Mouse (Mus musculus) lung, embryonic 15.5 days (tissue): ENCODE measurements around the gene Vipas39. TPM values are rescaled to one million over a fixed set of nuclear protein-coding genes. Genes with fewer than 3 reads are reported as not detected.
"Not testable (repeated sequence)": the region's sequence is repeated elsewhere in the genome, so short reads cannot be mapped to it uniquely, and the experiment has no call there.

ENCODE experiments used
- ATAC-seq: fragments of 200-750 bp; cut with Nextera tagmentation; 2 replicates; pipeline ENCODE4 v1.8.0; 2017; ENCODE audit warnings: moderate number of reproducible peaks, borderline replicate concordance; ENCODE audit not compliant: low FRiP score, low TSS enrichment; ENCODE audit errors: extremely low read depth
- H3K27ac ChIP-seq: fragments of 300-500 bp; sonication (generic); 2 replicates; pipeline ENCODE4 v1.5.1; 2015; ENCODE audit warnings: moderate library complexity, mild to moderate bottlenecking, inconsistent platforms
- H3K27me3 ChIP-seq: fragments of 300-500 bp; sonication (generic); 2 replicates; pipeline ENCODE4 v1.6.1; 2015; ENCODE audit warnings: inconsistent platforms
- H3K36me3 ChIP-seq: fragments of 300-500 bp; sonication (generic); 2 replicates; pipeline ENCODE4 v1.6.1; 2015; ENCODE audit warnings: inconsistent platforms
- H3K4me1 ChIP-seq: fragments of 300-500 bp; sonication (generic); 2 replicates; pipeline ENCODE4 v1.6.1; 2015; ENCODE audit warnings: inconsistent platforms
- H3K4me2 ChIP-seq: fragments of 300-500 bp; sonication (generic); 2 replicates; pipeline ENCODE4 v1.6.1; 2015; ENCODE audit warnings: inconsistent platforms, mild to moderate bottlenecking, moderate library complexity
- H3K4me3 ChIP-seq: fragments of 300-500 bp; sonication (generic); 2 replicates; pipeline ENCODE4 v1.5.1; 2015; ENCODE audit warnings: mild to moderate bottlenecking, inconsistent platforms
- H3K9ac ChIP-seq: fragments of 300-500 bp; sonication (generic); 2 replicates; pipeline ENCODE4 v1.6.1; 2015; ENCODE audit warnings: inconsistent platforms
- H3K9me3 ChIP-seq: fragments of 300-500 bp; sonication (generic); 2 replicates; pipeline ENCODE4 v1.6.1; 2016; ENCODE audit warnings: inconsistent platforms
- WGBS: fragments of 180-500 bp; shearing (Covaris S2); methylation state at CpG from one replicate; pipeline ENCODE4 v1.1.7; 2015; 5-methylcytosine and 5-hydroxymethylcytosine counted together
- polyA plus RNA-seq: library from polyadenylated mRNA; unstranded; fragments of >200 nt; fragmentation: Nextera tagmentation; extraction: Ambion mirVana; gene quantifications from 2 replicates; pipeline ENCODE4 v1.2.1, GENCODE M21; 2015

Vipas39 gene
- polyA plus RNA-seq: 40.7 and 41.1 TPM in 2 replicates

DNA sequence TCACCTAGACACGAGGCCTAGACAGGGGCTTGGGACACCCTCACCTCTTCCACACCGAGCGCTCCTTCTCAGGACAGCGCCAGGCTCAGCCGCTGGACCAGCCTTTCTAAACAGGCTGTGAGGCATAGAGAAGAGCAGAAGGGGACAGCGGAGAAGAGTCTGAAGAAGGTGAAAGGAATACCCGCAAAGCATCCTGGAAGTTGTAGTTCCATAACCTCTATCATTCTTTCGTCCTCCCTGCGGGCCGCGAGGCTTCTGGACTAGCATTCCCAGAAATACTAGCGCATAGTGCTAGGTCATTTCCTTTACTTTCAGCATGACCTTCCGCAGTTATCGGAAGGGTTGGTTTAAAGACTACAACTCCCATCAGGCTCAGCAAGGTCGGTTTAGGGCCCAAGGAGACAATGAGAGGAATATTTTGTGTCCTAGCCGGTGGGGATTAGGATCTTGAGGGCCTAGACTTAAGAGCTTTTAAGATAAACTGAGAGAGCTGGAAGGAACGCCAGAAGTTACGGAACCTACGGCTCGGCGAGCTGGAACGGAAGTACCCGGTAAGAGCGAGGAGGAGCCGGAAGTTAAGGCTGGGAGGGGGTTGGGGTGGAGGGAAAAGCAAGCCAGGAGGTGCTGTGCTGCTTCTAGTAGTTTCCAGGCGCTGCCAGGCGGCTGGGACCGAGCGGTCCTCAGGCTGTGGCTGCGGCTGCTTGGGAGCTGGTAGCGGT lies at the start of gene Vipas39, which contains the start of gene Ahsa1:
Gene Vipas39 (minus strand): TSS at position 149 of the 719 bp plus-strand sequence.
Gene Ahsa1 (plus strand): TSS at position 372 of the 719 bp plus-strand sequence.
- peak; percentile 97 for ATAC-seq
- peak within 1 kb of the TSS; percentile 89 for H3K4me3 ChIP-seq
- 0% methylated on average over 31 of the region's 31 CpGs for WGBS
- H3K9me3 ChIP-seq: no peaks in the 10 kb centered on the region
- H3K4me2 ChIP-seq: peak within 1 kb of the TSS; percentile 75
- no peaks in the 10 kb centered on the region for H3K27me3 ChIP-seq
- H3K27ac ChIP-seq: peak within 1 kb of the TSS; percentile 91
- peaks cover 45% of the 10 kb centered on the region for H3K36me3 ChIP-seq
- peak within 1 kb of the TSS; percentile 94 for H3K9ac ChIP-seq
- H3K4me1 ChIP-seq: peaks cover 17% of the 10 kb centered on the region

DNA sequence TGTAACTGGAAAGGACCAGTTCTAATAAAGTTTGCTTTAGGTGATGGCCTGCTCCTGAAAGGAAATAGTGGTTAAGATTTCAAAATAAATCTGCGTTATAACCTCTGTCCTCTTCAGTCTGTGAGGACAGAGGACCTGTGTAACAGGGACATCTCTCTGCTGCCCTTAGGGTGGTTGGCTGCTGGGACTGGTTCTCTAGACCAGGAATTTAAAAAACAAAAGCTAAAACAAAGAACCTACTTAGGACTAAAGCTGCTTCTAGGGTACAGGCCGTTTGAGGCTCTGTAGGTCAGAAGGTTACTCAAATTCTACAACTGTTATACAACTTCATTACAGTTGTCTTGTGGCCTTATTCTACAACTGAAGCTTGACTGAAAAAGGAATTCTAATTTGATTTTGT lies 47.0 kb upstream of the Vipas39 start:
- Histone ChIP-seq H3K4me1 (no peaks in the 10 kb centered on the region), H3K4me3 (no peak overlapping the region), H3K9ac (no peak overlapping the region), H3K27ac (no peak overlapping the region), H3K27me3 (no peaks in the 10 kb centered on the region), H3K4me2 (no peak overlapping the region), H3K9me3 (no peaks in the 10 kb centered on the region), H3K36me3 (peaks cover 40% of the 10 kb centered on the region)
- no peak for ATAC-seq
- WGBS: 71% methylated on average over 2 of the region's 2 CpGs

DNA sequence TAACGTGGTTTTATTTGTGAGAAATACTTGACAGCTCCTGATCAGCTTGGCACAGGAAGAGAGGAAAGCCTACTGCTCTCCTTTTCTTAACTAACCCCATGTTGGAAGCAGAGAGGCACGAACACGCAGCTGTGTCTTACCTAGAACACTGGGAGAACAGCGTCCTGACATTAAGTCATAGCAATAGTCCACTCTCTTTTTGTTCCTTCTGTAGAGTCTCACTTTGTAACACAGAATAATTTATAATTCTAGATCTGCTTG lies 40.5 kb upstream of the Vipas39 start:
- not testable (repeated sequence) for H3K4me1 ChIP-seq, H3K4me3 ChIP-seq, ATAC-seq, H3K4me2 ChIP-seq, H3K27ac ChIP-seq, H3K9me3 ChIP-seq, H3K9ac ChIP-seq, H3K27me3 ChIP-seq
- WGBS: 69% methylated on average over 4 of the region's 4 CpGs
- peaks cover 29% of the 10 kb centered on the region; the same call in 1 of the 2 replicates for H3K36me3 ChIP-seq

DNA sequence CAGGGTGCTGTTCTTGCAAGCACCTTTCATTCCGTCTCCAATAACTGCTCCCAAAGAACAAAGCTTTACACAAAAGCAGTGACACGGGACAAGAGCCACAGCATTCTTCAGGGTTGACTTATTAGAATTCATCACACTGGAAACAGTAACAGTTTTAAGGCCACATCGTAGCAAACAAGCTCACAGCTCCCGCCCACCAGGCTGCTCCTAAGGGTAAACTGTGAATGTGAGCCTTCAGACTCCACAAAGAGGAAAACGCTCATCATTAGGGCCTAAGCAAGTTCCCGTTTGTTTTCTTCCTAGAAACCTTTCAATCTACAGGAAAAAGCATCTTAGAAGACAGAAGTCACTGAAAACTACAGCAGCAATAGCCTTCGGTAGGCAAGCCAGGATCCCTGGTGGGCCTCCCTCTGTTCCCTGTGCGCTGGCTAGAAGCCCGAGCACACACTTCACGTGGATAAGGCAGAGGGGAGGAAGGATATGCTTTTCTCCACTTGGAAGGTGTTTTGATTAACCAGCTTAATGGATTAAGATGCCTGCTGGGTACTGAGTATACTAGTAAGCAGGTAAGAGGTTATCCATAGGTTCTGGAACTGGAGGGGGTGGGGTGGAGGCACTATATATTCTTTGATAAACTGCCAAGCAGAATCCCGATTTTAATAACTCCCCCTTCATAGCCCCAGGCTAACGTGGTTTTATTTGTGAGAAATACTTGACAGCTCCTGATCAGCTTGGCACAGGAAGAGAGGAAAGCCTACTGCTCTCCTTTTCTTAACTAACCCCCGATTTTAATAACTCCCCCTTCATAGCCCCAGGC lies 39.9 kb upstream of the Vipas39 start:
- no peaks in the 10 kb centered on the region for H3K27me3 ChIP-seq
- no peaks in the 10 kb centered on the region for H3K9me3 ChIP-seq
- ATAC-seq: no peak
- WGBS: 34% methylated on average over 13 of the region's 13 CpGs
- no peak overlapping the region for H3K4me3 ChIP-seq
- H3K27ac ChIP-seq: no peak overlapping the region
- H3K9ac ChIP-seq: no peak overlapping the region
- H3K36me3 ChIP-seq: peaks cover 29% of the 10 kb centered on the region; the same call in 1 of the 2 replicates
- no peak overlapping the region for H3K4me2 ChIP-seq
- H3K4me1 ChIP-seq: no peaks in the 10 kb centered on the region

DNA sequence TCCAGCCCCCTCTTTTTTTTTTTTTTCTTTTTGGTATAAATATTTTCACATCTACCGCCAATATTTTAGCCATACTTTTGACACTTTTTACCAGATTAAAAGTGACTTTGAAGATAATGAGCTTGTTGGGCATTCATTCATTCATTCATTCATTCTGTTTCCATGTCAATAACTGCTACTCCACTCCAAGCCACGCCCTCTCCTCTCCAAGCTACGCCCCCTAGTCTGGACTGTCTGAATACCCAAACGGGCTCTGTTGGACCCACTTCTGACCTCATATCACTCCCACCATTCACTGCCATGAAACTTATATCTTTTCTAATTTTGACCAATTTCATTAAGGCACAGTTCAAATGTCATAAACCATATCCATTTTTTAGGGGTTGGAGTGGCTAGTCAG lies 35.1 kb upstream of the Vipas39 start:
- no peak overlapping the region for H3K4me3 ChIP-seq
- H3K36me3 ChIP-seq: no peaks in the 10 kb centered on the region
- WGBS: 42% methylated on average over 4 of the region's 4 CpGs
- peaks cover 8% of the 10 kb centered on the region for H3K27me3 ChIP-seq
- no peak overlapping the region for H3K9ac ChIP-seq
- H3K9me3 ChIP-seq: no peaks in the 10 kb centered on the region
- H3K27ac ChIP-seq: no peak overlapping the region
- ATAC-seq: no peak
- peaks cover 12% of the 10 kb centered on the region for H3K4me1 ChIP-seq
- 0 out of 2 replicates have a peak overlapping the region, but pooled peaks have one; percentile 100 for H3K4me2 ChIP-seq

DNA sequence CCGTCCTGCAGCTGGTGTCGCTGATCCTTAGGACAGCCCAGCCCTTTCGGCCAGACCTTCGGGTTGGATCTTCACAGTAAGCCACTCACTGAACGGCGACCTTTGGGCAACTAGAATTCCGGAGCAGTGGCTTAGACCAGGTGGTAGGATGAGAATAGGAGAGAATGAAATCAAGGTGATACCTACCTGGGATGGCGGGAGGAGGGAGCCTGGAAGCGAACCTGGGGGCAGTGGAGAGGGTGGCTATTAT lies 34.3 kb upstream of the Vipas39 start:
- no peaks in the 10 kb centered on the region for H3K36me3 ChIP-seq
- H3K4me1 ChIP-seq: peaks cover 12% of the 10 kb centered on the region
- H3K4me3 ChIP-seq: peak overlapping the region; percentile 58
- peak overlapping the region; percentile 100 for H3K4me2 ChIP-seq
- no peak for ATAC-seq
- no peak overlapping the region for H3K27ac ChIP-seq
- peaks cover 8% of the 10 kb centered on the region for H3K27me3 ChIP-seq
- WGBS: 2% methylated on average over 9 of the region's 9 CpGs
- H3K9ac ChIP-seq: peak overlapping the region; percentile 71; the same call in 1 of the 2 replicates
- H3K9me3 ChIP-seq: no peaks in the 10 kb centered on the region

DNA sequence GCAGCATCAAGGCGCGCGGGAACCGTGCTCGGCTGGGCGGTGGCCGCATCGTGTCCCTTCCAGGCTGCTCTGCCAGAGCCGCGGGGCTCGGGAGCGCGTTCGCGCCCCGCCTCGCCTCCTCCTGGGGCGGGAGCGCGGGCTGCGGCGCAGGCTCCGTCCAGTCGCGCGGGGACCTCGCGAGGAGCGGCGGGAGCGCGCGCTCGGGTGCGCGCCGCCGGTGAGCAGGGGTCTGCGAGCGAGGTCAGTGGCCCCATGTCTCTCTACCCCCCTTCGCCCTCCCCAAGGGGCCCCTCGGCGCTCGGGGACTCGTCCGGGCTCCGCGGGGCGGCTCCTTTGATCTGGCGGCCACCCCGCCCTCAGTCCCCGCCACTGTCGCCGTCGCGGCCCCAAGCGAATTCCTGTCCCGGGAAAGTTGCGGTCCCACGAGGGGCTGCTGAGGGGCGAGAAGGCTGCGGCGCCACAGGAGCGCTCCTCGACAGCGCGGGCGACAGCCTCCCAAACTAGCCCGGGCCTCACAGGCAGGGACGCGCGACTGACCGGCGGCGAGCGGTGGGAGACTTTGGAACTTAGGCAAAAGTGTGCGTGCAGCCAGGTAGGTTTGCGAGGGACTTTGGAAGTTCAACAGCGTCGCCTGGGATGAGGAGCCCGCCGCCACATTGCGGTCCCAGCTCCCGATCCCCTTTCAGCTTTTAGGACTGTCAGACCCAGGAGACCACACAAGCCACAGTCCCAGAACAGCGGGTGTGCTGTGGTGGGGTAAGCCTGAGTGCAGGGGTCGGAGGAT lies 33.8 kb upstream of the Vipas39 start, which contains the start of gene Ism2:
Gene Ism2 (minus strand): TSS at position 49 of the 784 bp plus-strand sequence.
- peak; percentile 81; the same call in 1 of the 2 replicates for ATAC-seq

DNA sequence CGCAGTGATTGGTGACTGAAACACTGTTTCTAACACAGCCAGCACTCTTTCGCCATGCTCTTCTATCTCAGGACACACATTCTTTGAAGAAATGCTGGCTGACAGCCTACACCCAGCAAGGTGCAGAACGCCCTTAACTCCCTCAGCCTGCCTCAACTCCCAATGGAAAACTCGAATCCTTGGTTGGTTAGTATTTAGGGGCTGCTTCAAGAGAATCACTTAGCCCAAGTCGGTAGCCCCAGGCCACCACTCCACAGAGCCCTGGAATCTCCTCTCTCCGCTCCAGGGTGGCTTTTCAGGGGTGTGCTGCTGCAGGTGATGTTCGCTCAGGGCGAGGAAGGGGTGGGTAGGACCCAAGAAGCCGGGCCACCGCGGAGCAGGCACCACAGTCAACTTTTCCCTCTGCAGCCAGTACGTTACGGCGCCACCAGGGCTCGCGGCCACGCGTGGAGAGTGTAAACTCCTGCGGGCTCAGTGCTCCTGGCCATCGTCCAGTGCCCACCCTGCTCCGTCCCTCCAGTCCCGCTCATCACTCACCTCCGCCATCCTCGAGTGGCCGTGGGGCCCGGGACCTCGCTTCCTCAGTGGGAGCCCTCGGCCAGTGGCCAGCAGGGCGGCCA lies 33.1 kb upstream of the Vipas39 start:
- peak overlapping the region; percentile 71 for H3K9ac ChIP-seq
- H3K36me3 ChIP-seq: no peaks in the 10 kb centered on the region
- no peaks in the 10 kb centered on the region for H3K9me3 ChIP-seq
- WGBS: 6% methylated on average over 29 of the region's 29 CpGs
- peak; percentile 24; the same call in 1 of the 2 replicates for ATAC-seq
- peaks cover 12% of the 10 kb centered on the region for H3K4me1 ChIP-seq
- peak overlapping the region; percentile 100 for H3K4me2 ChIP-seq
- peaks cover 8% of the 10 kb centered on the region for H3K27me3 ChIP-seq
- peak overlapping the region; percentile 58 for H3K4me3 ChIP-seq
- H3K27ac ChIP-seq: no peak overlapping the region

More for the DNA sequence above, 33.8 kb upstream of the Vipas39 start, which contains the start of gene Ism2:
- Histone ChIP-seq H3K27me3 (peaks cover 8% of the 10 kb centered on the region), H3K9ac (peak within 1 kb of the TSS; percentile 71), H3K36me3 (no peaks in the 10 kb centered on the region), H3K4me1 (peaks cover 12% of the 10 kb centered on the region), H3K9me3 (no peaks in the 10 kb centered on the region), H3K4me2 (peak within 1 kb of the TSS; percentile 100), H3K4me3 (peak within 1 kb of the TSS; percentile 58), H3K27ac (no peak within 1 kb of the TSS)
- 0% methylated on average over 85 of the region's 86 CpGs for WGBS

DNA sequence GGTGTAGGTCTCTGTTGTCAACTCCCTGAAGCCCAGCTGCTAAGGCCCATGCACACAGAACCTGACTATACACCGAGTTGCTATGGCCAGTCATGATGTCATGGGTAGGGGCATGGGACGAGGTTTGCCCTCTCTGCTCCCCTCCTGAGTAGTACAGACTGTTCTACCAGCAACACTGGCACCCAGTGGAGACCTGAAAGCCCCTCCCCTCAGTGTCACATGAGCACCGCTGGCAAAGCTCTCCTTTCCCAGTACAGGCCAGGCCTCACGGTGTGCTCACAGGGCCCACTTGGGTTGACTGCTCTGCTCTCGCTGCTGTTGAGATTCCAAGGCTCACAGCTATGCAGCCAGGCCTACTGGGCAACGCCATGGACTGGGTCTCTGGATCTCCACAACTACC lies 27.9 kb upstream of the Vipas39 start:
- peaks cover 6% of the 10 kb centered on the region for H3K27me3 ChIP-seq
- no peak overlapping the region for H3K27ac ChIP-seq
- no peaks in the 10 kb centered on the region for H3K36me3 ChIP-seq
- no peaks in the 10 kb centered on the region for H3K9me3 ChIP-seq
- H3K4me1 ChIP-seq: no peaks in the 10 kb centered on the region
- H3K9ac ChIP-seq: no peak overlapping the region
- 61% methylated on average over 6 of the region's 6 CpGs for WGBS
- ATAC-seq: 0 out of 2 replicates have a peak, but pooled peaks have one; percentile 19
- H3K4me2 ChIP-seq: no peak overlapping the region
- H3K4me3 ChIP-seq: no peak overlapping the region

DNA sequence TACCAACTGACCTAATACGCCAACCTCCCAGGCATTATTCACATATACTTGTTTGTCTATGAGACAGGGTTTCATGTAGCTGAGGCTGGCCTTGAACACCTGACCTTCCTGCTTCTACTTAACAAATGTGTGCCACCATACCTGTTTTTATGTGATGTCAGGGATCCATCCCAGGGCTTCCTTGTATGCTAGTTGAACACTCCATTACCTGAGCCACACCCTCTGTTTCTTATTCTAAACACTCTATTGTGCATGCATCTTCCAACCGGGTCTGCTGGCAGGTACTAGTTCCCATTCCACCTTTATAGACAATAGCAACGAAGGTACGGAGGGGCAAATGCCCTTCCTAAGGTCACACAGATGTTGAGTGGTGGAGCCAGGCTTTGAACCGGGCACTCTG lies 23.0 kb upstream of the Vipas39 start:
- H3K4me2 ChIP-seq: no peak overlapping the region
- no peak overlapping the region for H3K4me3 ChIP-seq
- H3K36me3 ChIP-seq: no peaks in the 10 kb centered on the region
- H3K9me3 ChIP-seq: no peaks in the 10 kb centered on the region
- H3K9ac ChIP-seq: no peak overlapping the region
- 87% methylated on average over 5 of the region's 5 CpGs for WGBS
- no peak for ATAC-seq
- H3K4me1 ChIP-seq: 0 out of 2 replicates have a peak, but pooled peaks cover 6% of the 10 kb centered on the region
- H3K27ac ChIP-seq: no peak overlapping the region
- no peaks in the 10 kb centered on the region for H3K27me3 ChIP-seq

DNA sequence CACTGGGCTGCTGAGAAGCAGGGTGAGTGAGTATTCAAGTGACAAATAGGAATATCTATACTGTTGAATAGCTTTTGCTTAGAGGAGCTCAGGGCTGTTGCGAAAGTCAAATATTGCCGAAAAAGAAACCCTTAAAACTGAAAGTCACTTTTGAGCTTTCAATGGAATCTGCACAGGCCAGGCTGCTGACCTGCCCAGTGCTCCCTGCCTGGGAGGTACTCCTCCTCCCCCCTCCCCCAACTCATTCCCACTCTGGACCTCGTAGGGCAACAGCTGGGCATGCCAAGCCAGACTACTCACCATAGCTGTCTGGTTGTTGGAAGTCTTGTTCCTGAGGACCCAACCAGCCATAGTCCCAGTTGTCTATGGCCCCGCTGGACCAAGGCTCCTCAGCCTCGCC lies 18.7 kb upstream of the Vipas39 start:
- Histone ChIP-seq H3K4me2 (no peak overlapping the region), H3K27ac (peak overlapping the region; percentile 47; the same call in 1 of the 2 replicates), H3K27me3 (no peaks in the 10 kb centered on the region), H3K4me1 (0 out of 2 replicates have a peak, but pooled peaks cover 6% of the 10 kb centered on the region), H3K36me3 (no peaks in the 10 kb centered on the region), H3K9me3 (no peaks in the 10 kb centered on the region), H3K4me3 (no peak overlapping the region), H3K9ac (no peak overlapping the region)
- 64% methylated on average over 5 of the region's 5 CpGs for WGBS
- peak; percentile 43; the same call in 1 of the 2 replicates for ATAC-seq
